Mouse (Mus musculus): ENCODE results near the gene Myh7b. TPM values are rescaled to one million over a fixed set of nuclear protein-coding genes. Genes with fewer than 3 reads are reported as not detected.
A peak's percentile ranks its signal among the peaks of the same experiment; 100 is the strongest.

Myh7b gene
- total and polyA plus RNA-seq, 2 experiments: not detected

DNA sequence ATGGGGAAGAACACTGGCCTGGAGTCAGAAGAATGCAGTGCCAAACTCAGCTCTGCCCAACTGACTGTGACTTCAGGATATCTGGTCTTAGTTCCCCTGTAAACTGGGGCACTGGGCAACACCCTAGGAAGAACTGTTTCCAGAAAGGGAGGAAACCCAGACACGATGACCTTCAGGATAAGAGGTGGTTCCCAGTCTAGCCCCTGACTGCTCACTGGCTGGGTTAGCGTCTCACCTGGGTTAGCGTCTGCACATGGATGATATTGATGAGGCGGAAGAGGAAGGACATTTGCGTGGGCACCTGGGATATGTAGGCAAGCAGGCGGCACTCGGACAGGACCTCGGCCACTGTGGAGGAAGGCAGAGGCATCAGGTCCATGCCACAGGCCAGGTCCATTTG, 24.9 kb downstream of the Myh7b start:
- no peak for TF ChIP-seq CTCF (IDR thresholded peaks at IDR 0.05; ENCODE audit: low read depth, low read length)
- no peak for TF ChIP-seq POLR2A (IDR thresholded peaks at IDR 0.05; ENCODE audit: extremely low read depth, insufficient read depth, low read length)
- H3K4me3 ChIP-seq (ENCODE audit: insufficient read depth, low read depth, low read length): no peak overlapping the region
- H3K27ac ChIP-seq (replicated peaks; ENCODE audit: insufficient read depth, low read depth, low read length): no peak overlapping the region
- peaks cover 27% of the 10 kb centered on the region for H3K4me1 ChIP-seq (ENCODE audit: control insufficient read depth, insufficient read depth, low read length)
- no peak overlapping the region for H3K9ac ChIP-seq (ENCODE audit: low read depth, low read length)
- DNase-seq (ENCODE audit: extremely low read depth, low read depth, low spot score): no peak
- 97% methylated on average over 8 of the region's 8 CpGs for WGBS
- H3K36me3 ChIP-seq (ENCODE audit: control insufficient read depth, insufficient read depth, low read length): peaks cover 11% of the 10 kb centered on the region; the same call in 1 of the 2 replicates
- no peaks in the 10 kb centered on the region for H3K27me3 ChIP-seq (ENCODE audit: control insufficient read depth, insufficient read depth, low read length)
- H3K79me2 ChIP-seq (ENCODE audit: control insufficient read depth, insufficient read depth, low read length): no peaks in the 10 kb centered on the region

DNA sequence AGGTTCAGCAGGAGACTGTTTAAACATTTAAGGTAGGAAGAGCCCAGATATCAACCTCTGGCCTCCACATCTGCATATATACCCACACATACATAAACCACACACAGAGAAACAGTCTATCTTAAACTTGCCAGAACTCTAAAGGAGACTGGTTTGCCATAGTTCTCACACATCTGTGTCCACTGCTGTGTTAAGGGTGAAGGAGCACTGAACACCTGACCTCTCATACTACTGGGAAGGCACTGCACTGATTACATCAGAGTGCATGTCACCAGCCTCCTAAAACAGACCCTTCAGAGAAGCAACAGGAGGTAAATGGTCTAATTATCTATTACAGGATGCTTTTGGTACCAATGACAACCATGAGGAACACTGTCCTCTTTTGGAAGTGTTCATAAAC, 25.9 kb downstream of the Myh7b start:
- no peak overlapping the region for H3K9ac ChIP-seq (ENCODE audit: low read depth, low read length)
- no peak for TF ChIP-seq CTCF (IDR thresholded peaks at IDR 0.05; ENCODE audit: low read depth, low read length)
- TF ChIP-seq POLR2A (IDR thresholded peaks at IDR 0.05; ENCODE audit: extremely low read depth, insufficient read depth, low read length): no peak
- H3K79me2 ChIP-seq (ENCODE audit: control insufficient read depth, insufficient read depth, low read length): no peaks in the 10 kb centered on the region
- peaks cover 34% of the 10 kb centered on the region for H3K4me1 ChIP-seq (ENCODE audit: control insufficient read depth, insufficient read depth, low read length)
- peak; percentile 48 for DNase-seq (ENCODE audit: extremely low read depth, low read depth, low spot score)
- peaks cover 11% of the 10 kb centered on the region; the same call in 1 of the 2 replicates for H3K36me3 ChIP-seq (ENCODE audit: control insufficient read depth, insufficient read depth, low read length)
- H3K27me3 ChIP-seq (ENCODE audit: control insufficient read depth, insufficient read depth, low read length): no peaks in the 10 kb centered on the region
- H3K27ac ChIP-seq (replicated peaks; ENCODE audit: insufficient read depth, low read depth, low read length): no peak overlapping the region
- H3K4me3 ChIP-seq (ENCODE audit: insufficient read depth, low read depth, low read length): no peak overlapping the region

DNA sequence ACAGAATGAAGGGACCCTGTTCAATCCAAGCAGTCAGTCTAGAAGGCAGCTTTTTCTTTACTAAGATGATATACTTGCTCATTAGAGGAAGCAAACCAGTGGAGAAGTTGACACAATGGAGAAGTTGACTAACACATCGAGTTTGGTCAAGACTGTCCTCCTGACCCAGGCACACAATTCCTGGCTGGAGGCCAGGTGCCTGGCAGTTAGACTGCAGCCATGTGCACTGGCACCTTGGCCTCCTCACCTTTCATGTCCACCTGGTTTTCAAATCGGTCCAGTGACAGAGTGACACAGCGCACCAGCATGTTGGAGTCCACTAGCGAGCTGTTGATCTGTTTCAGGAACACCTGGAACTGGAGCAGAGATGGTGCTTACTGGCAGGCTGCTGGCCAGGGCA, 26.4 kb downstream of the Myh7b start:
- Histone ChIP-seq H3K9ac (ENCODE audit: low read depth, low read length) (no peak overlapping the region), H3K27me3 (ENCODE audit: control insufficient read depth, insufficient read depth, low read length) (no peaks in the 10 kb centered on the region), H3K4me1 (ENCODE audit: control insufficient read depth, insufficient read depth, low read length) (peaks cover 39% of the 10 kb centered on the region), H3K4me3 (ENCODE audit: insufficient read depth, low read depth, low read length) (no peak overlapping the region), H3K79me2 (ENCODE audit: control insufficient read depth, insufficient read depth, low read length) (no peaks in the 10 kb centered on the region), H3K27ac (replicated peaks; ENCODE audit: insufficient read depth, low read depth, low read length) (peak overlapping the region; percentile 42), H3K36me3 (ENCODE audit: control insufficient read depth, insufficient read depth, low read length) (peaks cover 11% of the 10 kb centered on the region; the same call in 1 of the 2 replicates)
- WGBS: 32% methylated on average over 4 of the region's 4 CpGs
- TF ChIP-seq POLR2A (IDR thresholded peaks at IDR 0.05; ENCODE audit: extremely low read depth, insufficient read depth, low read length): no peak
- TF ChIP-seq CTCF (IDR thresholded peaks at IDR 0.05; ENCODE audit: low read depth, low read length): no peak
- DNase-seq (ENCODE audit: extremely low read depth, low read depth, low spot score): peak; percentile 96

DNA sequence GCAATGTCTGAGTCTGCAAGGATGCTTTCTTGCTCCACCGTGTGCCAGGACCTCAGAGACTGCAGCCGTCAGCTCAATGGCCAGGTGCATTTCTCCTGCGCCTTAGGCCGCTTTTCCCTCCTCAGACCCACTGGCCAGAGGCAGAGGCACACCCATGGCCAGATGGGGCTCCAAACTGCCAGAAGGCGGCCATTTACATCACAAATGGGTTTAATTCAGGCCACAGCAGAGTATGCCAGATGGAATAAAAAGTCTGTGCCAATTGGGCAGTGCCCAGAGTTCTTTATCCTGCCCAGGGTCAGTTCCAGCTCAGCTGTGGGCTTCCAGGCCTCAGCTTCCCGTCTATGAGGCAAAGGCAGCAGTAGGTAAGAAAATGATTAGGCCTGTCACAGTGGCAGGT, 29.6 kb downstream of the Myh7b start:
- TF ChIP-seq CTCF (IDR thresholded peaks at IDR 0.05; ENCODE audit: low read depth, low read length): no peak
- TF ChIP-seq POLR2A (IDR thresholded peaks at IDR 0.05; ENCODE audit: extremely low read depth, insufficient read depth, low read length): no peak
- H3K9ac ChIP-seq (ENCODE audit: low read depth, low read length): peak overlapping the region; percentile 27; the same call in 1 of the 2 replicates
- H3K79me2 ChIP-seq (ENCODE audit: control insufficient read depth, insufficient read depth, low read length): no peaks in the 10 kb centered on the region
- H3K36me3 ChIP-seq (ENCODE audit: control insufficient read depth, insufficient read depth, low read length): peaks cover 8% of the 10 kb centered on the region
- peak overlapping the region; percentile 85 for H3K27ac ChIP-seq (replicated peaks; ENCODE audit: insufficient read depth, low read depth, low read length)
- peak; percentile 93 for DNase-seq (ENCODE audit: extremely low read depth, low read depth, low spot score)
- H3K4me1 ChIP-seq (ENCODE audit: control insufficient read depth, insufficient read depth, low read length): peaks cover 40% of the 10 kb centered on the region
- H3K4me3 ChIP-seq (ENCODE audit: insufficient read depth, low read depth, low read length): no peak overlapping the region
- 38% methylated on average over 6 of the region's 6 CpGs for WGBS
- no peaks in the 10 kb centered on the region for H3K27me3 ChIP-seq (ENCODE audit: control insufficient read depth, insufficient read depth, low read length)

DNA sequence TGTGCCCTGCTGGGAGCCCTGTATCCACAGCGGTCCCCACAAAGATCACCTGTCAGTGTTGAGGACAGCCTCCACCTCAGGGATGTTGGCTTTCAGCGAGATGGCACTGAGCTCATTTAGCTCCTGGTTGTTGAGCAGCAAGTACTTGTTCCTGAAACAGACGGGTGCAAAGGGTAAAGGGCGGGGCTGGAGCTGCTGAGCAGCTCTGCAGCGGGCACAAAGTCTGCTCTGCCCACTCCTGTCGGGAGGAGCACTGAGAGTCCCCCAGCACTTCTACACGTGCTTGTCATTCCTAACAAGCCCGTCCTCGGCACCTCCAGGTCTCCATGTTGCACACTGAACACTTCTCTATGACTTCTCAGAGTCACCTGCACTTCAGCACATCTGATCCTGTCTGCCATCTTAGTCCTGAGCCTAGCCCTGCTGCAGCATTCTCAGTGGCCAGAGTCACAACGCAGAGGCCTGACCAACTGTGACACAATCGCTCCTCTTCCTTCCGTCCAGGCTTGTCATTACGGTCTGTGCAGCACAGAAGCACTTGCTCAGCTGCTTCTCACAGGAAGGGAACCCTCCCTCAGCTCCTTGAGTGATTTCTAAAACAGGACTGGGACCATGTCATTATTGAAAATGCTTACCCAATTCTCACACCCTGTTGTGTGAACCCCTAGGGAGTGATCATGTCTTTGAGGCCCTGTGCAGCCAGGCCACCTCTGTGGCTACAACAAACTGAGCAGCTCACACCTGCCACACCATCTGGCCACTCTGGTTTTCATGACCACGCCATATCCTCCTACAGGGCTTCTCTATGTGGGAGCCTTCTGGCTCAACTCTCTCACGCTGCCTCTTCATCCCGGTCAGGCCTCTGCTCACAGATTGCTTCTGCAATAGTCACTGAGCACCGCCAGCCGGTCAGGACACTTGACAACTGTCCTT, 30.8 kb downstream of the Myh7b start:
- WGBS: 37% methylated on average over 18 of the region's 18 CpGs
- H3K4me3 ChIP-seq (ENCODE audit: insufficient read depth, low read depth, low read length): no peak overlapping the region

DNA sequence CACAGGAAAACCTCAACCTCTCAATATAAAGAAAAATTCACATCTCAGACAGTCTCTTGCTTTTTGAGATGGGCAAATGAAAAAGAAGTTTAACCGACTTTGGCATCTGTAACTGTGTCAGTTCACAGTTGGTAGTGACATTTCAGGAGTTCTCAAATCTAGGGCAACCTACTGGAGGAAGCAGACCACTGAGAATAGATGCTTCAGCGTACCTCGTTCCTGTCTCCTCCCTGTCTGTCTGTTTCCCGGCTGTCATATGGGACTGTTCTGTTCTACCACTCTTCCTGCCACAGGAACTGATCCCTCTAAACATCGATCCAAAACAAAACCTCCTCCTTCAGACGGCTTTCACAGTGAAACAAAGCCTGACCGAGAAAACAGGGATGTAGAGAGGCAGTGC, 34.7 kb downstream of the Myh7b start:
- WGBS: 93% methylated on average over 7 of the region's 7 CpGs
- Histone ChIP-seq H3K4me3 (ENCODE audit: insufficient read depth, low read depth, low read length) (no peak overlapping the region), H3K27me3 (ENCODE audit: control insufficient read depth, insufficient read depth, low read length) (no peaks in the 10 kb centered on the region), H3K4me1 (ENCODE audit: control insufficient read depth, insufficient read depth, low read length) (peaks cover 15% of the 10 kb centered on the region), H3K36me3 (ENCODE audit: control insufficient read depth, insufficient read depth, low read length) (peaks cover 27% of the 10 kb centered on the region), H3K9ac (ENCODE audit: low read depth, low read length) (no peak overlapping the region), H3K27ac (replicated peaks; ENCODE audit: insufficient read depth, low read depth, low read length) (no peak overlapping the region), H3K79me2 (ENCODE audit: control insufficient read depth, insufficient read depth, low read length) (no peaks in the 10 kb centered on the region)
- DNase-seq (ENCODE audit: extremely low read depth, low read depth, low spot score): no peak
- TF ChIP-seq CTCF (IDR thresholded peaks at IDR 0.05; ENCODE audit: low read depth, low read length) (no peak), POLR2A (IDR thresholded peaks at IDR 0.05; ENCODE audit: extremely low read depth, insufficient read depth, low read length) (no peak)

More for the DNA sequence above, 30.8 kb downstream of the Myh7b start:
- Histone ChIP-seq H3K4me1 (ENCODE audit: control insufficient read depth, insufficient read depth, low read length) (peaks cover 40% of the 10 kb centered on the region), H3K27ac (replicated peaks; ENCODE audit: insufficient read depth, low read depth, low read length) (peak overlapping the region; percentile 85), H3K27me3 (ENCODE audit: control insufficient read depth, insufficient read depth, low read length) (no peaks in the 10 kb centered on the region), H3K79me2 (ENCODE audit: control insufficient read depth, insufficient read depth, low read length) (no peaks in the 10 kb centered on the region), H3K36me3 (ENCODE audit: control insufficient read depth, insufficient read depth, low read length) (peaks cover 10% of the 10 kb centered on the region), H3K9ac (ENCODE audit: low read depth, low read length) (peak overlapping the region; percentile 17; the same call in 1 of the 2 replicates)
- peak; percentile 96 for DNase-seq (ENCODE audit: extremely low read depth, low read depth, low spot score)
- TF ChIP-seq POLR2A (IDR thresholded peaks at IDR 0.05; ENCODE audit: extremely low read depth, insufficient read depth, low read length) (no peak), CTCF (IDR thresholded peaks at IDR 0.05; ENCODE audit: low read depth, low read length) (0 out of 2 replicates have a peak, but pooled peaks have one; percentile 0)

All from liver, adult 2 months (tissue).